Mouse (Mus musculus): ENCODE results near the gene Rnf166.

GRCm38 (mm10) chr8:122515699-122516098 is 39.8 kb upstream of the Rnf166 start:
- TF ChIP-seq CTCF (IDR thresholded peaks at IDR 0.05; ENCODE audit: extremely low read depth, insufficient read depth, insufficient read length, insufficient replicate concordance) (no peak), POLR2A (IDR thresholded peaks at IDR 0.05; ENCODE audit: low read depth, low read length) (no peak)

All from spleen, adult 2 months (tissue).